Mouse (Mus musculus) small intestine, adult 2 months (tissue): ENCODE measurements around the gene Zfp689.

Experiments used
- CTCF ChIP-seq: fragments of 200-500 bp; IDR thresholded peaks from 2 replicates; pipeline ENCODE4 v1.5.1; 2012; ENCODE audit warnings: low read depth, mild to moderate bottlenecking, control low read depth, inconsistent platforms, low read length, moderate library complexity, mixed read lengths; ENCODE audit not compliant: insufficient replicate concordance, insufficient read length; ENCODE audit errors: extremely low read depth
- POLR2A ChIP-seq: fragments of 200-500 bp; IDR thresholded peaks from 2 replicates; pipeline ENCODE4 v1.6.1; 2012; ENCODE audit warnings: low read depth, mild to moderate bottlenecking, control low read depth, inconsistent platforms, low read length, moderate library complexity

GRCm38 (mm10) chr7:127494648-127495047 is 45.7 kb upstream of the Zfp689 start:
- TF ChIP-seq POLR2A, result no peak
- TF ChIP-seq CTCF, result no peak
